Mouse (Mus musculus): ENCODE data around the gene Vsig2. TPM values are rescaled to one million over a fixed set of nuclear protein-coding genes. Genes with fewer than 3 reads are reported as not detected.

Vsig2 gene
- polyA plus RNA-seq, 1 experiment = not detected

- TF ChIP-seq TCF3 (IDR thresholded peaks at IDR 0.05; ENCODE audit: insufficient read length, low read depth) = no peak
- TF ChIP-seq E2F4 (IDR thresholded peaks at IDR 0.05; ENCODE audit: insufficient read depth) = no peak
- TF ChIP-seq REST (IDR thresholded peaks at IDR 0.05; ENCODE audit: insufficient read depth, insufficient read length) = no peak
- no peak for TF ChIP-seq MAX (IDR thresholded peaks at IDR 0.05; ENCODE audit: low read depth)
- no peak for TF ChIP-seq MYOD1 (IDR thresholded peaks at IDR 0.05; ENCODE audit: control insufficient read depth in 1 of 3, insufficient read length in 2 of 3, low read depth in 2 of 3)
- no peak for TF ChIP-seq TCF12 (IDR thresholded peaks at IDR 0.05; ENCODE audit: insufficient read depth, poor library complexity, severe bottlenecking)
- no peak for TF ChIP-seq USF1 (IDR thresholded peaks at IDR 0.05; ENCODE audit: low read depth)
- TF ChIP-seq POLR2AphosphoS2 (IDR thresholded peaks at IDR 0.05; ENCODE audit: insufficient read length, low read depth) = no peak
- TF ChIP-seq SRF (IDR thresholded peaks at IDR 0.05; ENCODE audit: control insufficient read depth, insufficient read length, low read depth) = no peak
- TF ChIP-seq POLR2A (IDR thresholded peaks at IDR 0.05; ENCODE audit: insufficient read length, low read depth) = no peak
- no peak for TF ChIP-seq CEBPB (IDR thresholded peaks at IDR 0.05; ENCODE audit: insufficient read depth, poor library complexity, severe bottlenecking)
- no peak for TF ChIP-seq MYOG (IDR thresholded peaks at IDR 0.05; ENCODE audit: control insufficient read depth in 1 of 3, insufficient read depth in 1 of 3, insufficient read length in 2 of 3, low read depth in 2 of 3)
- no peaks in the 10 kb centered on the region for H3K36me3 ChIP-seq (ENCODE audit: control insufficient read depth, insufficient read depth)
- no peak overlapping the region for H3K4me2 ChIP-seq (ENCODE audit: low read depth)
- H3K4me3 ChIP-seq = no peak overlapping the region
- no peak overlapping the region for H3ac ChIP-seq (ENCODE audit: control insufficient read depth, insufficient read length)
- H3K79me2 ChIP-seq (ENCODE audit: control insufficient read depth, insufficient read depth) = no peaks in the 10 kb centered on the region
- no peaks in the 10 kb centered on the region for H3K27me3 ChIP-seq (ENCODE audit: control insufficient read depth, insufficient read depth, insufficient read length)
Observed at GRCm38 (mm10) chr9:37544447-37545165, 5.6 kb downstream of the Vsig2 start.

GRCm38 (mm10) chr9:37545166-37545610 lies 6.1 kb downstream of the Vsig2 start:
- Histone ChIP-seq H3K79me2 (ENCODE audit: control insufficient read depth, insufficient read depth) (no peaks in the 10 kb centered on the region), H3K4me2 (ENCODE audit: low read depth) (no peak overlapping the region), H3ac (ENCODE audit: control insufficient read depth, insufficient read length) (no peak overlapping the region), H3K36me3 (ENCODE audit: control insufficient read depth, insufficient read depth) (no peaks in the 10 kb centered on the region), H3K27me3 (ENCODE audit: control insufficient read depth, insufficient read depth, insufficient read length) (no peaks in the 10 kb centered on the region), H3K4me3 (no peak overlapping the region)
- no peak for TF ChIP-seq MYOG (IDR thresholded peaks at IDR 0.05; ENCODE audit: control insufficient read depth in 1 of 3, insufficient read depth in 1 of 3, insufficient read length in 2 of 3, low read depth in 2 of 3)
- TF ChIP-seq POLR2AphosphoS2 (IDR thresholded peaks at IDR 0.05; ENCODE audit: insufficient read length, low read depth) = no peak
- TF ChIP-seq TCF12 (IDR thresholded peaks at IDR 0.05; ENCODE audit: insufficient read depth, poor library complexity, severe bottlenecking) = no peak
- TF ChIP-seq MYOD1 (IDR thresholded peaks at IDR 0.05; ENCODE audit: control insufficient read depth in 1 of 3, insufficient read length in 2 of 3, low read depth in 2 of 3) = no peak
- TF ChIP-seq SRF (IDR thresholded peaks at IDR 0.05; ENCODE audit: control insufficient read depth, insufficient read length, low read depth) = no peak
- TF ChIP-seq USF1 (IDR thresholded peaks at IDR 0.05; ENCODE audit: low read depth) = no peak
- no peak for TF ChIP-seq REST (IDR thresholded peaks at IDR 0.05; ENCODE audit: insufficient read depth, insufficient read length)
- no peak for TF ChIP-seq MAX (IDR thresholded peaks at IDR 0.05; ENCODE audit: low read depth)
- TF ChIP-seq CEBPB (IDR thresholded peaks at IDR 0.05; ENCODE audit: insufficient read depth, poor library complexity, severe bottlenecking) = no peak
- no peak for TF ChIP-seq TCF3 (IDR thresholded peaks at IDR 0.05; ENCODE audit: insufficient read length, low read depth)
- no peak for TF ChIP-seq E2F4 (IDR thresholded peaks at IDR 0.05; ENCODE audit: insufficient read depth)
- no peak for TF ChIP-seq POLR2A (IDR thresholded peaks at IDR 0.05; ENCODE audit: insufficient read length, low read depth)

GRCm38 (mm10) chr9:37545847-37546452 lies 6.9 kb downstream of the Vsig2 start:
- Histone ChIP-seq H3K36me3 (ENCODE audit: control insufficient read depth, insufficient read depth) (no peaks in the 10 kb centered on the region), H3K27me3 (ENCODE audit: control insufficient read depth, insufficient read depth, insufficient read length) (no peaks in the 10 kb centered on the region), H3ac (ENCODE audit: control insufficient read depth, insufficient read length) (no peak overlapping the region), H3K4me3 (no peak overlapping the region), H3K79me2 (ENCODE audit: control insufficient read depth, insufficient read depth) (no peaks in the 10 kb centered on the region), H3K4me2 (ENCODE audit: low read depth) (no peak overlapping the region)
- TF ChIP-seq POLR2A (IDR thresholded peaks at IDR 0.05; ENCODE audit: insufficient read length, low read depth) = no peak

GRCm38 (mm10) chr9:37546889-37547288 lies 7.8 kb downstream of the Vsig2 start:
- H3K27me3 ChIP-seq (ENCODE audit: control insufficient read depth, insufficient read depth, insufficient read length) = peaks cover 4% of the 10 kb centered on the region
- H3K4me2 ChIP-seq (ENCODE audit: low read depth) = no peak overlapping the region
- H3ac ChIP-seq (ENCODE audit: control insufficient read depth, insufficient read length) = no peak overlapping the region
- no peaks in the 10 kb centered on the region for H3K79me2 ChIP-seq (ENCODE audit: control insufficient read depth, insufficient read depth)
- H3K36me3 ChIP-seq (ENCODE audit: control insufficient read depth, insufficient read depth) = no peaks in the 10 kb centered on the region
- TF ChIP-seq POLR2AphosphoS2 (IDR thresholded peaks at IDR 0.05; ENCODE audit: insufficient read length, low read depth) = no peak
- TF ChIP-seq MAX (IDR thresholded peaks at IDR 0.05; ENCODE audit: low read depth) = no peak
- no peak for TF ChIP-seq USF1 (IDR thresholded peaks at IDR 0.05; ENCODE audit: low read depth)
- no peak for TF ChIP-seq POLR2A (IDR thresholded peaks at IDR 0.05; ENCODE audit: insufficient read length, low read depth)
- no peak for TF ChIP-seq MYOD1 (IDR thresholded peaks at IDR 0.05; ENCODE audit: control insufficient read depth in 1 of 3, insufficient read length in 2 of 3, low read depth in 2 of 3)
- no peak for TF ChIP-seq SRF (IDR thresholded peaks at IDR 0.05; ENCODE audit: control insufficient read depth, insufficient read length, low read depth)
- no peak for TF ChIP-seq REST (IDR thresholded peaks at IDR 0.05; ENCODE audit: insufficient read depth, insufficient read length)
- no peak for TF ChIP-seq CEBPB (IDR thresholded peaks at IDR 0.05; ENCODE audit: insufficient read depth, poor library complexity, severe bottlenecking)
- no peak for TF ChIP-seq TCF12 (IDR thresholded peaks at IDR 0.05; ENCODE audit: insufficient read depth, poor library complexity, severe bottlenecking)
- TF ChIP-seq MYOG (IDR thresholded peaks at IDR 0.05; ENCODE audit: control insufficient read depth in 1 of 3, insufficient read depth in 1 of 3, insufficient read length in 2 of 3, low read depth in 2 of 3) = no peak
- no peak for TF ChIP-seq E2F4 (IDR thresholded peaks at IDR 0.05; ENCODE audit: insufficient read depth)
- TF ChIP-seq TCF3 (IDR thresholded peaks at IDR 0.05; ENCODE audit: insufficient read length, low read depth) = no peak
- H3K4me3 ChIP-seq = no peak overlapping the region

Measured in myocyte (in vitro differentiated cells).